ENCODE assay signal across 8 mouse cellular contexts in genomic region chr19:6275740-6276389, GRCm38 (mm10). TPM values are rescaled to one million over a fixed set of nuclear protein-coding genes. Genes with fewer than 3 reads are reported as not detected.
DNase-seq lines count a peak whose midpoint lies in the region; ATAC-seq and TF ChIP-seq lines count a peak whose summit lies in the region.

No protein-coding gene starts in this region.

- no peak; the same call in 1 of the 2 replicates for ATAC-seq in embryonic facial prominence, embryonic 14.5 days (ENCODE audit: low read depth)
- ATAC-seq in intestine, embryonic 14.5 days (replicated peaks; ENCODE audit: low FRiP score, low TSS enrichment, low read depth): peak; percentile 6; the same call in 1 of the 2 replicates
- ATAC-seq in midbrain, embryonic 11.5 days (ENCODE audit: low FRiP score): no peak
- ATAC-seq in frontal cortex, adult (ENCODE audit: low TSS enrichment): no peak; the same call in 1 of the 2 replicates

- H3K9ac ChIP-seq in embryonic facial prominence, embryonic 14.5 days (ENCODE audit: low read depth, low read length): peak overlapping the region; percentile 70
- H3K9ac ChIP-seq in intestine, embryonic 14.5 days (ENCODE audit: low read length): peak overlapping the region; percentile 46
- peak overlapping the region; percentile 77 for H3K9ac ChIP-seq in midbrain, embryonic 11.5 days (ENCODE audit: low read length)

- H3K27ac ChIP-seq in embryonic facial prominence, embryonic 14.5 days (replicated peaks; ENCODE audit: low read depth, low read length): peak overlapping the region; percentile 90
- peak overlapping the region; percentile 88 for H3K27ac ChIP-seq in intestine, embryonic 14.5 days (ENCODE audit: low read depth)
- H3K27ac ChIP-seq in midbrain, embryonic 11.5 days (ENCODE audit: low read depth, low read length): peak overlapping the region; percentile 51; the same call in 1 of the 2 replicates
- H3K27ac ChIP-seq in thymus, adult 2 months (ENCODE audit: control insufficient read depth, insufficient read depth, low read length): peak overlapping the region; percentile 79

- no peaks in the 10 kb centered on the region for H3K27me3 ChIP-seq in embryonic facial prominence, embryonic 14.5 days (replicated peaks; ENCODE audit: control insufficient read depth, insufficient read depth, low read length)
- H3K27me3 ChIP-seq in intestine, embryonic 14.5 days (replicated peaks; ENCODE audit: control insufficient read depth, insufficient read depth, low read length): 0 out of 2 replicates have a peak, but pooled peaks cover 3% of the 10 kb centered on the region
- H3K27me3 ChIP-seq in midbrain, embryonic 11.5 days (ENCODE audit: control insufficient read depth, insufficient read depth, low read length): no peaks in the 10 kb centered on the region
- H3K27me3 ChIP-seq in thymus, adult 2 months (ENCODE audit: control insufficient read depth, insufficient read depth, low read length): no peaks in the 10 kb centered on the region

- peak; percentile 62 to 73 for DNase-seq in lung, adult 18-20 months
- no peak for DNase-seq in lung, postnatal 14 days
- peak; percentile 53 for DNase-seq in embryonic facial prominence, embryonic 14.5 days (ENCODE audit: low spot score)
- DNase-seq in intestine, embryonic 14.5 days (ENCODE audit: low spot score): no peak
- DNase-seq in midbrain, embryonic 11.5 days (ENCODE audit: low spot score, missing footprints): no peak
- peak; percentile 37 for DNase-seq in thymus, adult 2 months
- no peak for DNase-seq in left cerebral cortex, adult 18-20 months (ENCODE audit: low spot score in 2 of 2)

- peak overlapping the region; percentile 96 for H3K4me2 ChIP-seq in embryonic facial prominence, embryonic 14.5 days (ENCODE audit: low read depth, low read length)
- peak overlapping the region; percentile 95 for H3K4me2 ChIP-seq in intestine, embryonic 14.5 days (ENCODE audit: low read length)
- peak overlapping the region; percentile 95 for H3K4me2 ChIP-seq in midbrain, embryonic 11.5 days

- WGBS in embryonic facial prominence, embryonic 14.5 days: 7% methylated on average over 15 of the region's 15 CpGs
- 7% methylated on average over 15 of the region's 15 CpGs for WGBS in intestine, embryonic 14.5 days
- WGBS in midbrain, embryonic 11.5 days: 8% methylated on average over 15 of the region's 15 CpGs
- WGBS in thymus, adult 2 months: 4% methylated on average over 15 of the region's 15 CpGs

- H3K4me3 ChIP-seq in embryonic facial prominence, embryonic 14.5 days (ENCODE audit: low read depth, low read length): peak overlapping the region; percentile 92
- H3K4me3 ChIP-seq in intestine, embryonic 14.5 days (ENCODE audit: low read depth, low read length): peak overlapping the region; percentile 75
- peak overlapping the region; percentile 81 for H3K4me3 ChIP-seq in midbrain, embryonic 11.5 days (ENCODE audit: low read depth, low read length)
- H3K4me3 ChIP-seq in thymus, adult 2 months (ENCODE audit: control insufficient read depth, insufficient read depth, low read length): peak overlapping the region; percentile 84

- H3K9me3 ChIP-seq in embryonic facial prominence, embryonic 14.5 days (ENCODE audit: control insufficient read depth, low read length): no peaks in the 10 kb centered on the region
- H3K9me3 ChIP-seq in intestine, embryonic 14.5 days (ENCODE audit: control insufficient read depth, low read length): no peaks in the 10 kb centered on the region
- H3K9me3 ChIP-seq in midbrain, embryonic 11.5 days (ENCODE audit: control insufficient read depth, low read length): no peaks in the 10 kb centered on the region

- H3K4me1 ChIP-seq in embryonic facial prominence, embryonic 14.5 days (ENCODE audit: control insufficient read depth, insufficient read depth, low read length): peaks cover 27% of the 10 kb centered on the region
- H3K4me1 ChIP-seq in intestine, embryonic 14.5 days (replicated peaks; ENCODE audit: control insufficient read depth, insufficient read depth, low read length): peaks cover 34% of the 10 kb centered on the region
- H3K4me1 ChIP-seq in midbrain, embryonic 11.5 days (ENCODE audit: control insufficient read depth, insufficient read depth, low read length): peaks cover 24% of the 10 kb centered on the region
- H3K4me1 ChIP-seq in thymus, adult 2 months (replicated peaks; ENCODE audit: control insufficient read depth, insufficient read depth, low read length): peaks cover 25% of the 10 kb centered on the region

- peaks cover 12% of the 10 kb centered on the region for H3K36me3 ChIP-seq in embryonic facial prominence, embryonic 14.5 days (ENCODE audit: control insufficient read depth, insufficient read depth, low read length)
- H3K36me3 ChIP-seq in intestine, embryonic 14.5 days (ENCODE audit: control insufficient read depth, insufficient read depth, low read length): peaks cover 4% of the 10 kb centered on the region
- no peaks in the 10 kb centered on the region; the same call in 1 of the 2 replicates for H3K36me3 ChIP-seq in midbrain, embryonic 11.5 days (ENCODE audit: control insufficient read depth, insufficient read depth, low read length)
- no peaks in the 10 kb centered on the region for H3K36me3 ChIP-seq in thymus, adult 2 months (ENCODE audit: control insufficient read depth, insufficient read depth, low read length)

- TF ChIP-seq POLR2A in thymus, adult 2 months (IDR thresholded peaks at IDR 0.05; ENCODE audit: control insufficient read depth, extremely low read depth, insufficient read depth, low read length, poor library complexity): no peak

- TF ChIP-seq CTCF in thymus, adult 2 months (IDR thresholded peaks at IDR 0.05; ENCODE audit: borderline replicate concordance, control insufficient read depth, extremely low read depth, insufficient read depth, low read length, poor library complexity): no peak

RNA-seq across cellular contexts. Expression of gene Ehd1, which starts 0.7 kb away (rescaled TPM):
- 68.4 and 68.6 TPM in 2 replicates for polyA plus RNA-seq in embryonic facial prominence, embryonic 14.5 days (2014; fragmentation: Nextera tagmentation; extraction: Ambion mirVana)
- 46.9 and 47.7 TPM in 2 replicates for polyA plus RNA-seq in intestine, embryonic 14.5 days (2014; fragmentation: Nextera tagmentation; extraction: Ambion mirVana)
- polyA plus RNA-seq in midbrain, embryonic 11.5 days (2014; fragmentation: Nextera tagmentation; extraction: Ambion mirVana): 64.1 and 68.2 TPM in 2 replicates
- 141 and 159 TPM in 2 replicates for polyA plus RNA-seq in thymus, adult 2 months (2012; rRNA removed)
- total RNA-seq in left cerebral cortex, adult 18-20 months (2021): 10 to 100 TPM; 36.8 to 39.0 TPM

RNA-seq across cellular contexts. Expression of gene Cdc42bpg, which starts 30.4 kb away (rescaled TPM):
- 1.5 and 1.6 TPM in 2 replicates for polyA plus RNA-seq in embryonic facial prominence, embryonic 14.5 days (2014; fragmentation: Nextera tagmentation; extraction: Ambion mirVana)
- 1.5 and 1.8 TPM in 2 replicates for polyA plus RNA-seq in intestine, embryonic 14.5 days (2014; fragmentation: Nextera tagmentation; extraction: Ambion mirVana)
- 0.23 and 0.42 TPM in 2 replicates for polyA plus RNA-seq in midbrain, embryonic 11.5 days (2014; fragmentation: Nextera tagmentation; extraction: Ambion mirVana)
- polyA plus RNA-seq in thymus, adult 2 months (2012; rRNA removed): 12.8 and 12.9 TPM in 2 replicates
- 1 to 10 TPM; 4.2 to 4.8 TPM for total RNA-seq in left cerebral cortex, adult 18-20 months (2021)

RNA-seq across cellular contexts. Expression of gene Atg2a, which starts 34.4 kb away (rescaled TPM):
- 10.6 and 11.1 TPM in 2 replicates for polyA plus RNA-seq in embryonic facial prominence, embryonic 14.5 days (2014; fragmentation: Nextera tagmentation; extraction: Ambion mirVana)
- 11.6 and 12.9 TPM in 2 replicates for polyA plus RNA-seq in intestine, embryonic 14.5 days (2014; fragmentation: Nextera tagmentation; extraction: Ambion mirVana)
- 7.1 and 8.1 TPM in 2 replicates for polyA plus RNA-seq in midbrain, embryonic 11.5 days (2014; fragmentation: Nextera tagmentation; extraction: Ambion mirVana)
- 82.4 and 90.3 TPM in 2 replicates for polyA plus RNA-seq in thymus, adult 2 months (2012; rRNA removed)
- total RNA-seq in left cerebral cortex, adult 18-20 months (2021): 10 to 100 TPM; 31.5 to 33.9 TPM

RNA-seq across cellular contexts. Expression of gene Ppp2r5b, which starts 40.2 kb away (rescaled TPM):
- 35.1 and 36.5 TPM in 2 replicates for polyA plus RNA-seq in embryonic facial prominence, embryonic 14.5 days (2014; fragmentation: Nextera tagmentation; extraction: Ambion mirVana)
- polyA plus RNA-seq in intestine, embryonic 14.5 days (2014; fragmentation: Nextera tagmentation; extraction: Ambion mirVana): 24.1 and 27.5 TPM in 2 replicates
- 39.1 and 41.0 TPM in 2 replicates for polyA plus RNA-seq in midbrain, embryonic 11.5 days (2014; fragmentation: Nextera tagmentation; extraction: Ambion mirVana)
- 54.6 and 56.1 TPM in 2 replicates for polyA plus RNA-seq in thymus, adult 2 months (2012; rRNA removed)
- 100 to 1,000 TPM; 152 to 158 TPM for total RNA-seq in left cerebral cortex, adult 18-20 months (2021)

RNA-seq across cellular contexts. Expression of gene Gpha2, which starts 49.7 kb away (rescaled TPM):
- 3.3 and 4.1 TPM in 2 replicates for polyA plus RNA-seq in embryonic facial prominence, embryonic 14.5 days (2014; fragmentation: Nextera tagmentation; extraction: Ambion mirVana)
- 0.53 and 1.1 TPM in 2 replicates for polyA plus RNA-seq in intestine, embryonic 14.5 days (2014; fragmentation: Nextera tagmentation; extraction: Ambion mirVana)
- polyA plus RNA-seq in midbrain, embryonic 11.5 days (2014; fragmentation: Nextera tagmentation; extraction: Ambion mirVana): 0.39 and 0.40 TPM in 2 replicates
- 5.2 and 8.9 TPM in 2 replicates for polyA plus RNA-seq in thymus, adult 2 months (2012; rRNA removed)
- total RNA-seq in left cerebral cortex, adult 18-20 months (2021): not detected

Comparison
In these comparisons a context has a peak if more than half of its experiments do, and no peak if none do; other contexts are left out.
1. DNase-seq: peak in lung, adult 18-20 months (2 of 2), embryonic facial prominence, embryonic 14.5 days (single experiment) and thymus, adult 2 months (single experiment); none in lung, postnatal 14 days (single experiment), intestine, embryonic 14.5 days (single experiment), midbrain, embryonic 11.5 days (single experiment) and left cerebral cortex, adult 18-20 months (0 of 2).
2. Peak in every context shown above with its lines, with median percentiles within 50 percentile points of each other: H3K27ac ChIP-seq, H3K4me2 ChIP-seq, H3K4me3 ChIP-seq and H3K9ac ChIP-seq.